Mouse (Mus musculus) forebrain, embryonic 14.5 days (tissue): ENCODE data around the gene Psmb9. TPM values are rescaled to one million over a fixed set of nuclear protein-coding genes. Genes with fewer than 3 reads are reported as not detected.

Experiments
- ATAC-seq: fragments of 200-750 bp; cut with Nextera tagmentation; 2 replicates; pipeline ENCODE4 v1.8.0; 2017; ENCODE audit warnings: mild to moderate bottlenecking, moderate library complexity
- DNase-seq: peaks from one replicate; pipeline ENCODE4 v3.0.0-alpha.2; 2015; ENCODE audit warnings: low spot score
- H3K27ac ChIP-seq: fragments of 300-500 bp; sonication (generic); 2 replicates; pipeline ENCODE4 v1.5.1; 2014; ENCODE audit warnings: low read depth, mild to moderate bottlenecking, control low read depth, low read length, moderate library complexity
- H3K27me3 ChIP-seq: fragments of 300-500 bp; sonication (generic); replicated peaks from 2 replicates; pipeline ENCODE4 v1.6.1; 2014; ENCODE audit warnings: low read length, control low read depth, mixed read lengths; ENCODE audit not compliant: control insufficient read depth, insufficient read depth
- H3K36me3 ChIP-seq: fragments of 300-500 bp; sonication (generic); 2 replicates; pipeline ENCODE4 v1.6.1; 2014; ENCODE audit warnings: low read length, control low read depth; ENCODE audit not compliant: control insufficient read depth, insufficient read depth
- H3K4me1 ChIP-seq: fragments of 300-500 bp; sonication (generic); 2 replicates; pipeline ENCODE4 v1.6.1; 2014; ENCODE audit warnings: antibody characterized with exemption, low read length, control low read depth; ENCODE audit not compliant: control insufficient read depth, insufficient read depth
- H3K4me2 ChIP-seq: fragments of 300-500 bp; sonication (generic); 2 replicates; pipeline ENCODE4 v1.6.1; 2014; ENCODE audit warnings: mild to moderate bottlenecking, control low read depth, low read length
- H3K4me3 ChIP-seq: fragments of 300-500 bp; sonication (generic); 2 replicates; pipeline ENCODE4 v1.5.1; 2014; ENCODE audit warnings: low read depth, low read length, control low read depth
- H3K9ac ChIP-seq: fragments of 300-500 bp; sonication (generic); 2 replicates; pipeline ENCODE4 v1.6.1; 2014; ENCODE audit warnings: mild to moderate bottlenecking, low read length, control low read depth, moderate library complexity
- H3K9me3 ChIP-seq: fragments of 300-500 bp; sonication (generic); replicated peaks from 2 replicates; pipeline ENCODE4 v1.6.1; 2016; ENCODE audit warnings: low read length, control low read depth, mixed read lengths; ENCODE audit not compliant: control insufficient read depth
- WGBS: fragments of 180-500 bp; shearing (Covaris S2); extraction: QIAGEN DNeasy Blood & Tissue Kit; methylation state at CpG from one replicate; pipeline ENCODE4 v1.1.7; 2014; 5-methylcytosine and 5-hydroxymethylcytosine counted together
- polyA plus RNA-seq: library from polyadenylated mRNA; unstranded; fragments of >200 nt; fragmentation: Nextera tagmentation; extraction: Ambion mirVana; gene quantifications from 2 replicates; pipeline ENCODE4 v1.2.1, GENCODE M21; 2014

Gene Psmb9
- polyA plus RNA-seq, 1 experiment from 2014 or later: 0.58 TPM

- Histone ChIP-seq H3K4me3 (no peak overlapping the region), H3K27ac (no peak overlapping the region), H3K36me3 (no peaks in the 10 kb centered on the region), H3K4me2 (no peak overlapping the region), H3K9me3 (no peaks in the 10 kb centered on the region), H3K4me1 (no peaks in the 10 kb centered on the region), H3K9ac (no peak overlapping the region), H3K27me3 (peaks cover 38% of the 10 kb centered on the region)
- 90% methylated on average over 7 of the region's 7 CpGs for WGBS
- DNase-seq (no peak), ATAC-seq (no peak)
Observed at GRCm38 (mm10) chr17:34142456-34143010, 45.0 kb downstream of the Psmb9 start.

- DNase-seq (no peak), ATAC-seq (no peak)
- 47% methylated on average over 4 of the region's 4 CpGs for WGBS
- Histone ChIP-seq H3K9me3 (no peaks in the 10 kb centered on the region), H3K4me1 (no peaks in the 10 kb centered on the region), H3K36me3 (no peaks in the 10 kb centered on the region), H3K9ac (no peak overlapping the region), H3K4me3 (no peak overlapping the region), H3K27ac (no peak overlapping the region), H3K27me3 (peaks cover 41% of the 10 kb centered on the region), H3K4me2 (no peak overlapping the region)
Observed at GRCm38 (mm10) chr17:34141448-34141847, 46.1 kb downstream of the Psmb9 start.

- no peak overlapping the region for H3K9ac ChIP-seq
- DNase-seq: no peak
Observed at GRCm38 (mm10) chr17:34140240-34140639, 47.3 kb downstream of the Psmb9 start.

GRCm38 (mm10) chr17:34139416-34139815 lies 48.1 kb downstream of the Psmb9 start:
- DNase-seq (peak; percentile 38), ATAC-seq (no peak)
- H3K27ac ChIP-seq: no peak overlapping the region
- H3K9ac ChIP-seq: peak overlapping the region; percentile 21; the same call in 1 of the 2 replicates
- peak overlapping the region; percentile 46 for H3K4me2 ChIP-seq
- H3K36me3 ChIP-seq: no peaks in the 10 kb centered on the region
- 1% methylated on average over 16 of the region's 16 CpGs for WGBS
- no peaks in the 10 kb centered on the region for H3K9me3 ChIP-seq
- peaks cover 41% of the 10 kb centered on the region for H3K27me3 ChIP-seq
- H3K4me3 ChIP-seq: peak overlapping the region; percentile 14
- no peaks in the 10 kb centered on the region for H3K4me1 ChIP-seq

More at GRCm38 (mm10) chr17:34140240-34140639, 47.3 kb downstream of the Psmb9 start:
- WGBS: 14% methylated on average over 5 of the region's 5 CpGs
- H3K9me3 ChIP-seq: no peaks in the 10 kb centered on the region
- peaks cover 41% of the 10 kb centered on the region for H3K27me3 ChIP-seq
- no peak overlapping the region for H3K27ac ChIP-seq
- no peak overlapping the region for H3K4me2 ChIP-seq
- no peak for ATAC-seq
- no peaks in the 10 kb centered on the region for H3K4me1 ChIP-seq
- H3K4me3 ChIP-seq: no peak overlapping the region
- no peaks in the 10 kb centered on the region for H3K36me3 ChIP-seq

GRCm38 (mm10) chr17:34138655-34139054 lies 48.9 kb downstream of the Psmb9 start:
- ATAC-seq (no peak), DNase-seq (no peak)
- 74% methylated on average over 7 of the region's 7 CpGs for WGBS
- Histone ChIP-seq H3K4me1 (no peaks in the 10 kb centered on the region), H3K4me3 (no peak overlapping the region), H3K27ac (no peak overlapping the region), H3K36me3 (no peaks in the 10 kb centered on the region), H3K9me3 (no peaks in the 10 kb centered on the region), H3K4me2 (no peak overlapping the region), H3K27me3 (peaks cover 41% of the 10 kb centered on the region), H3K9ac (no peak overlapping the region)

- no peak overlapping the region for H3K4me3 ChIP-seq
- no peaks in the 10 kb centered on the region for H3K36me3 ChIP-seq
- no peak overlapping the region for H3K4me2 ChIP-seq
- ATAC-seq (no peak), DNase-seq (no peak)
- no peak overlapping the region for H3K9ac ChIP-seq
- WGBS: 75% methylated on average over 7 of the region's 7 CpGs
- H3K27me3 ChIP-seq: peaks cover 41% of the 10 kb centered on the region
- no peaks in the 10 kb centered on the region for H3K4me1 ChIP-seq
- H3K9me3 ChIP-seq: no peaks in the 10 kb centered on the region
- no peak overlapping the region for H3K27ac ChIP-seq
Observed at GRCm38 (mm10) chr17:34137601-34138000, 50.0 kb downstream of the Psmb9 start.

GRCm38 (mm10) chr17:34135297-34136224 lies 52.0 kb downstream of the Psmb9 start:
- 6% methylated on average over 31 of the region's 31 CpGs for WGBS

GRCm38 (mm10) chr17:34134451-34134850 lies 53.1 kb downstream of the Psmb9 start:
- Histone ChIP-seq H3K9me3 (no peaks in the 10 kb centered on the region), H3K4me2 (no peak overlapping the region), H3K4me1 (no peaks in the 10 kb centered on the region), H3K36me3 (no peaks in the 10 kb centered on the region), H3K27ac (no peak overlapping the region), H3K27me3 (peaks cover 21% of the 10 kb centered on the region), H3K9ac (no peak overlapping the region), H3K4me3 (no peak overlapping the region)
- ATAC-seq (no peak), DNase-seq (no peak)
- 89% methylated on average over 3 of the region's 3 CpGs for WGBS

More at GRCm38 (mm10) chr17:34135297-34136224, 52.0 kb downstream of the Psmb9 start:
- Histone ChIP-seq H3K36me3 (no peaks in the 10 kb centered on the region), H3K4me3 (peak overlapping the region; percentile 24), H3K4me2 (peak overlapping the region; percentile 63), H3K27me3 (peaks cover 32% of the 10 kb centered on the region), H3K4me1 (no peaks in the 10 kb centered on the region), H3K9ac (no peak overlapping the region), H3K27ac (no peak overlapping the region), H3K9me3 (no peaks in the 10 kb centered on the region)
- ATAC-seq (peak; percentile 98), DNase-seq (peak; percentile 99)

- Histone ChIP-seq H3K27ac (no peak overlapping the region), H3K36me3 (no peaks in the 10 kb centered on the region), H3K4me1 (no peaks in the 10 kb centered on the region), H3K4me3 (no peak overlapping the region), H3K9me3 (no peaks in the 10 kb centered on the region), H3K9ac (no peak overlapping the region), H3K4me2 (no peak overlapping the region), H3K27me3 (peaks cover 9% of the 10 kb centered on the region)
- WGBS: 79% methylated on average over 11 of the region's 11 CpGs
- no peak for DNase-seq
- ATAC-seq: no peak
Observed at GRCm38 (mm10) chr17:34133289-34133688, 54.3 kb downstream of the Psmb9 start.
